Mouse (Mus musculus) CH12.LX (cell line): Measurements from ENCODE around the gene Laptm4a. TPM values are rescaled to one million over a fixed set of nuclear protein-coding genes. Genes with fewer than 3 reads are reported as not detected.

Experiments
- DNase-seq: peaks from one replicate; pipeline ENCODE4 v3.0.0-alpha.2; 2013; ENCODE audit errors: extremely low read depth
- H3K27ac ChIP-seq: 2 replicates; pipeline ENCODE4 v1.5.1; 2012; ENCODE audit warnings: low read depth, mild to moderate bottlenecking, control low read depth, moderate library complexity; ENCODE audit not compliant: insufficient read depth
- H3K27me3 ChIP-seq: replicated peaks from 2 replicates; pipeline ENCODE3; 2012; ENCODE audit warnings: inconsistent platforms
- H3K36me3 ChIP-seq, 2 experiments: replicated peaks in 1 of 2; 2 replicates each; pipeline versions ENCODE3 to v1.6.1; 2012; ENCODE audit warnings: inconsistent platforms in 1 of 2, low read length in 1 of 2, mild to moderate bottlenecking in 1 of 2, mixed read lengths in 1 of 2, moderate library complexity in 1 of 2; ENCODE audit not compliant: control insufficient read depth in 1 of 2, insufficient read depth in 1 of 2
- H3K4me1 ChIP-seq, 2 experiments: 2 replicates each; pipeline ENCODE4 v1.6.1; 2012; ENCODE audit warnings: inconsistent platforms in 1 of 2, moderate library complexity in 1 of 2; ENCODE audit not compliant: insufficient read depth in 2 of 2, control insufficient read depth in 1 of 2
- H3K4me2 ChIP-seq: 2 replicates; pipeline ENCODE4 v1.6.1; 2012; ENCODE audit warnings: low read depth, mild to moderate bottlenecking, control low read depth; ENCODE audit not compliant: poor library complexity, insufficient read depth, severe bottlenecking
- H3K4me3 ChIP-seq, 3 experiments: fragments of 150-350 bp in 1 of 3; sonication (generic) in 1 of 3; replicated peaks in 1 of 3; 2 replicates each; pipeline versions ENCODE3 to v1.5.1; 2011 to 2012; ENCODE audit warnings: low read depth in 2 of 3, low read length in 2 of 3, mild to moderate bottlenecking in 2 of 3, moderate library complexity in 2 of 3, control low read depth in 1 of 3, improper control_type of control experiment in 1 of 3, inconsistent platforms in 1 of 3, mixed read lengths in 1 of 3; ENCODE audit not compliant: poor library complexity in 1 of 3
- H3K79me2 ChIP-seq: replicated peaks from 2 replicates; pipeline ENCODE4 v1.6.1; 2012; ENCODE audit warnings: mild to moderate bottlenecking, moderate library complexity; ENCODE audit not compliant: control insufficient read depth, poor library complexity, insufficient read depth, severe bottlenecking; ENCODE audit errors: extremely low read depth
- H3K9ac ChIP-seq: 2 replicates; pipeline ENCODE4 v1.6.1; 2012; ENCODE audit warnings: low read depth, mild to moderate bottlenecking, control low read depth, moderate library complexity; ENCODE audit not compliant: insufficient read depth
- H3K9me3 ChIP-seq: replicated peaks from 2 replicates; pipeline ENCODE3; 2012; ENCODE audit warnings: low read length, inconsistent platforms, mixed read lengths
- CHD1 ChIP-seq: IDR thresholded peaks from 2 replicates; pipeline ENCODE4 v1.6.1; 2012; ENCODE audit warnings: low read depth, low read length, improper control_type of control experiment, inconsistent platforms
- CHD2 ChIP-seq: IDR thresholded peaks from 2 replicates; pipeline ENCODE4 v1.6.1; 2011; ENCODE audit warnings: low read length, improper control_type of control experiment
- CTCF ChIP-seq, 2 experiments: IDR thresholded peaks in 1 of 2; conservative IDR thresholded peaks in 1 of 2; 2 replicates each; pipeline ENCODE4 v1.5.1; 2011 to 2012; ENCODE audit warnings: low read depth in 2 of 2, low read length in 2 of 2, improper control_type of control experiment in 1 of 2, inconsistent platforms in 1 of 2, mild to moderate bottlenecking in 1 of 2, moderate library complexity in 1 of 2
- E2F4 ChIP-seq: IDR thresholded peaks from 2 replicates; pipeline ENCODE4 v1.6.1; 2011; ENCODE audit warnings: low read depth, low read length, improper control_type of control experiment; ENCODE audit not compliant: insufficient replicate concordance
- GABPA ChIP-seq: IDR thresholded peaks from 2 replicates; pipeline ENCODE4 v1.6.1; 2012; ENCODE audit warnings: low read depth, low read length, improper control_type of control experiment, inconsistent platforms; ENCODE audit not compliant: insufficient replicate concordance
- IRF4 ChIP-seq: IDR thresholded peaks from 2 replicates; pipeline ENCODE4 v1.6.1; 2014; ENCODE audit warnings: low read depth, mild to moderate bottlenecking, inconsistent platforms, low read length, improper control_type of control experiment
- JUN ChIP-seq: IDR thresholded peaks from 2 replicates; pipeline ENCODE4 v1.6.1; 2011; ENCODE audit warnings: low read depth, mild to moderate bottlenecking, low read length, improper control_type of control experiment, moderate library complexity; ENCODE audit not compliant: insufficient read depth
- KAT2A ChIP-seq: IDR thresholded peaks from 2 replicates; pipeline ENCODE4 v1.6.1; 2012; ENCODE audit warnings: low read length, improper control_type of control experiment, inconsistent platforms; ENCODE audit not compliant: insufficient replicate concordance
- MAFK ChIP-seq: IDR thresholded peaks from 2 replicates; pipeline ENCODE4 v1.6.1; 2011; ENCODE audit warnings: low read length, improper control_type of control experiment; ENCODE audit not compliant: insufficient replicate concordance
- MAX ChIP-seq: IDR thresholded peaks from 2 replicates; pipeline ENCODE4 v1.6.1; 2011; ENCODE audit warnings: low read length, improper control_type of control experiment
- MXI1 ChIP-seq: IDR thresholded peaks from 2 replicates; pipeline ENCODE4 v1.6.1; 2011; ENCODE audit warnings: mild to moderate bottlenecking, low read depth, low read length, improper control_type of control experiment
- MYC ChIP-seq: IDR thresholded peaks from 2 replicates; pipeline ENCODE4 v1.6.1; 2011; ENCODE audit warnings: low read depth, mild to moderate bottlenecking, improper control_type of control experiment, low read length
- NRF1 ChIP-seq: IDR thresholded peaks from 2 replicates; pipeline ENCODE4 v1.6.1; 2014; ENCODE audit warnings: low read depth, mild to moderate bottlenecking, inconsistent platforms, low read length, improper control_type of control experiment, moderate library complexity
- RAD21 ChIP-seq: IDR thresholded peaks from 2 replicates; pipeline ENCODE4 v1.6.1; 2011; ENCODE audit warnings: low read depth, mild to moderate bottlenecking, low read length, improper control_type of control experiment, moderate library complexity
- SIN3A ChIP-seq: IDR thresholded peaks from 2 replicates; pipeline ENCODE4 v1.6.1; 2012; ENCODE audit warnings: low read length, improper control_type of control experiment, inconsistent platforms
- SMC3 ChIP-seq: IDR thresholded peaks from 2 replicates; pipeline ENCODE4 v1.6.1; 2011; ENCODE audit warnings: low read depth, low read length, improper control_type of control experiment
- TBP ChIP-seq: conservative IDR thresholded peaks from 2 replicates; pipeline ENCODE4 v1.6.1; 2011; ENCODE audit warnings: low read depth, low read length, improper control_type of control experiment
- TCF12 ChIP-seq: IDR thresholded peaks from 2 replicates; pipeline ENCODE4 v1.6.1; 2014; ENCODE audit warnings: low read depth, mild to moderate bottlenecking, inconsistent platforms, low read length, improper control_type of control experiment
- UBTF ChIP-seq: IDR thresholded peaks from 2 replicates; pipeline ENCODE4 v1.6.1; 2012; ENCODE audit warnings: low read depth, mild to moderate bottlenecking, inconsistent platforms, low read length, improper control_type of control experiment, moderate library complexity
- USF1 ChIP-seq: IDR thresholded peaks from 2 replicates; pipeline ENCODE4 v1.6.1; 2014; ENCODE audit warnings: low read depth, mild to moderate bottlenecking, inconsistent platforms, low read length, improper control_type of control experiment
- USF2 ChIP-seq: conservative IDR thresholded peaks from 2 replicates; pipeline ENCODE4 v1.6.1; 2011; ENCODE audit warnings: low read depth, low read length, improper control_type of control experiment
- ZC3H11A ChIP-seq: IDR thresholded peaks from 2 replicates; pipeline ENCODE4 v1.6.1; 2012; ENCODE audit warnings: low read depth, mild to moderate bottlenecking, inconsistent platforms, low read length, improper control_type of control experiment
- ZKSCAN1 ChIP-seq: IDR thresholded peaks from 2 replicates; pipeline ENCODE4 v1.6.1; 2012; ENCODE audit warnings: low read depth, inconsistent platforms, low read length, improper control_type of control experiment, borderline replicate concordance
- ZMIZ1 ChIP-seq: IDR thresholded peaks from 2 replicates; pipeline ENCODE4 v1.6.1; 2012; ENCODE audit warnings: low read depth, mild to moderate bottlenecking, inconsistent platforms, low read length, improper control_type of control experiment
- ZNF384 ChIP-seq: IDR thresholded peaks from 2 replicates; pipeline ENCODE4 v1.6.1; 2012; ENCODE audit warnings: low read depth, low read length, improper control_type of control experiment, inconsistent platforms
- dilution Hi-C: fragments of 300-500 bp; cut with MboI; formaldehyde crosslinking; loops from 2 replicates; pipeline ENCODE4 v1.14.3; 2020; ENCODE audit warnings: low sequenced_read_pairs; ENCODE audit not compliant: extremely low pct_unique_long_range_greater_than_20kb, extremely low pct_ligation_motif_present
- in situ Hi-C: fragments of 300-500 bp; cut with MboI; formaldehyde crosslinking; loops from 3 replicates; pipeline ENCODE4 v1.14.3; 2019; ENCODE audit warnings: low sequenced_read_pairs, low pct_ligation_motif_present, low pct_unique_long_range_greater_than_20kb, mixed read lengths
- polyA plus RNA-seq: library from polyadenylated mRNA; unstranded; fragments of >175 nt; gene quantifications from 2 replicates; pipeline ENCODE4 v1.2.1, GENCODE M21; 2012; ENCODE audit warnings: low read depth; ENCODE audit not compliant: insufficient read length
- total RNA-seq, 2 experiments: library from RNA; depleted of rRNA; stranded (reverse); fragments of 300-350 nt in 1 of 2; fragments of >200 nt in 1 of 2; gene quantifications; 2 replicates each; pipeline ENCODE4 v1.2.3; 2012 to 2014

Laptm4a gene
- total and polyA plus RNA-seq, 3 experiments = 48.3 to 73.8 (median 64.5) TPM

DNA sequence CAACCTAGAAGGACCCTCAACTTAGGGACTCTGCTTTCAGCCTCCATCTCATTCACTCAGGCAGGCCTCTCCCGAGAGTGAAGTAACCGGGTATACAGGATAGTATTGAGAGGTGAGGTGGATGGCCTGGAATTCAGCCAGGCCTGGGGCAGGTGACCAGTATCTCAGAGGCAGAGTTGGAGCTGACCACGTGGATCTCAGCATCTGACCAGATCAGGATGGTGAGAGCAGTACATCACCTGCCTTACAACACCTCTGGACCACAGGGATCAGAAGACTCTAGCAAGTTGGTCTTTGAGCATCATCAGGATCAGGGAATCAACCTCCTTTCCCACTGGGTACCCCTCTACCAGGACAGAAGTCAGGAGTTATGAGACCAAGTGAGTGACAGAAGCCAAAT, 35.5 kb upstream of the Laptm4a start:
- in situ Hi-C loops (loop anchor here (5.0 kb wide), 1 partner anchor 121 kb away; no protein-coding TSS in a partner anchor), dilution Hi-C loops (no loop called here)
- no peak for DNase-seq
- Histone ChIP-seq H3K4me3 (no peak overlapping the region), H3K9me3 (no peaks in the 10 kb centered on the region), H3K36me3 (no peaks in the 10 kb centered on the region), H3K4me1 (0 out of 4 replicates have a peak, but pooled peaks cover 0 to 2% of the 10 kb centered on the region in 2 experiments), H3K27ac (no peak overlapping the region), H3K9ac (no peak overlapping the region), H3K4me2 (no peak overlapping the region), H3K27me3 (no peaks in the 10 kb centered on the region), H3K79me2 (no peaks in the 10 kb centered on the region)
- TF ChIP-seq JUN (no peak), TBP (no peak), NRF1 (no peak)

DNA sequence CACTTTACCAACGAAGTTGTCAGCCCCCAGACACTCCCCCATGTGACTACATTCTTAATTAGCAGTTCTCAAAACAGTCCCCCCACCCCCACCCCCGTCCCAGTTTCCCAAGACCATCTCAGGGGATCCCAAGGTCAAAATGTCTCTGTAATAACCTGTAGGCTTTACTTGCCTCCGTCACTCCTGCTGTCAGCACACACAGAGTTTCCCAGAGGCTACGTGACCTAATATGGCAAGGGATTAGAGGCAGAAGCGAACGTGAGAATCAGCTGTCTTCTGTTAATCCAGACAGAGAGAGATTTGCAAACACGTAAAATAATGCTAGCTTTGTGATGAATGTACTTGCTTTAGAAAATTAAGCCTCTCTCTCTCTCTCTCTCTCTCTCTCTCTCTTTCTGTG, 33.0 kb upstream of the Laptm4a start:
- H3K4me2 ChIP-seq = no peak overlapping the region
- H3K4me3 ChIP-seq = no peak overlapping the region
- no peaks in the 10 kb centered on the region for H3K79me2 ChIP-seq
- H3K9ac ChIP-seq = no peak overlapping the region
- in situ Hi-C loops (loop anchor here (5.0 kb wide), 1 partner anchor 119 kb away; no protein-coding TSS in a partner anchor), dilution Hi-C loops (no loop called here)
- DNase-seq = no peak
- no peaks in the 10 kb centered on the region for H3K9me3 ChIP-seq
- H3K27ac ChIP-seq = no peak overlapping the region
- H3K27me3 ChIP-seq = no peaks in the 10 kb centered on the region
- no peaks in the 10 kb centered on the region for H3K36me3 ChIP-seq
- TF ChIP-seq MYC (no peak), ZKSCAN1 (no peak), GABPA (no peak)
- 0 out of 4 replicates have a peak, but pooled peaks cover 0 to 2% of the 10 kb centered on the region in 2 experiments for H3K4me1 ChIP-seq

DNA sequence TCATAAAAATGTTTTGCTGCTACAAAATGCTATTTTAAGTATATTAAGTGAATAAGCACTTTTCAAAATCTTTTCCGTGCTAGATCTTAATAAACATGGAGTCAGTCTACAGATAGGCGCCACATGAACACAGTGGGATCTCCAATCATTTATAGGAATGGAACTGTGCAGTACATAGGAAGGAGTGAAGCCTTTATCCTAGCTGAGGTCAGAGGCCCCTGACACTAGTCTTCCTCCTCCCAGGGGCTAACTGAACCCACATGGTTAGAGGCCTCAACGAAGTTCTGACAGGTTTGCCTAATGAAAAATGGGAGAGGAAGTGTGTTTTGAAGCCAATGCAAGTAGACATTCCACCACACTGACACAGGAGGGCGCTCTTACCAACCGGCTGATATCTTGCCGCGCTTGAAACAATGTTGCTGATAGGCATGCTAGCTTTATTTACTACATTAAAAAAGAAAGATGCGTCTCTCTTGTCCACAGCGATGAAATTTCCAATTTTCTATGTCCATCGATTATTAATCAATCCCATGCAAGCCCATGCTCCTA, 32.3 kb upstream of the Laptm4a start:
- H3K9ac ChIP-seq = no peak overlapping the region
- H3K4me3 ChIP-seq = no peak overlapping the region
- no peak overlapping the region for H3K4me2 ChIP-seq
- no peaks in the 10 kb centered on the region for H3K79me2 ChIP-seq
- no peaks in the 10 kb centered on the region for H3K27me3 ChIP-seq
- H3K36me3 ChIP-seq = no peaks in the 10 kb centered on the region
- 0 out of 4 replicates have a peak, but pooled peaks cover 0 to 2% of the 10 kb centered on the region in 2 experiments for H3K4me1 ChIP-seq
- H3K27ac ChIP-seq = no peak overlapping the region
- H3K9me3 ChIP-seq = no peaks in the 10 kb centered on the region
- in situ Hi-C loops (loop anchor here (5.0 kb wide), 1 partner anchor 118 kb away; no protein-coding TSS in a partner anchor), dilution Hi-C loops (no loop called here)
- DNase-seq = peak; percentile 79
- TF ChIP-seq ZKSCAN1 (no peak), KAT2A (no peak), NRF1 (no peak), MAX (no peak), UBTF (no peak), SIN3A (no peak), ZNF384 (peak; percentile 30; the same call in 1 of the 2 replicates), TCF12 (no peak), TBP (no peak), USF2 (no peak), E2F4 (no peak), CHD2 (no peak), USF1 (no peak), ZMIZ1 (no peak), ZC3H11A (peak; percentile 85), RAD21 (peak; percentile 93), MAFK (no peak), MXI1 (no peak), IRF4 (no peak), CHD1 (no peak), CTCF (conservative IDR thresholded peaks at IDR 0.05 in 1 of 2, IDR thresholded peaks at IDR 0.05 in 1 of 2; ENCODE audit: low read depth in 2 of 2, low read length in 2 of 2) (peak; percentile 82 to 97), MYC (peak; percentile 65; the same call in 1 of the 2 replicates), SMC3 (peak; percentile 96)
